Mouse (Mus musculus) ES-E14 (cell line): ENCODE data around the gene Tmem62. TPM values are rescaled to one million over a fixed set of nuclear protein-coding genes. Genes with fewer than 3 reads are reported as not detected.
"Not testable (repeated sequence)": the region's sequence is repeated elsewhere in the genome, so short reads cannot be mapped to it uniquely, and the experiment has no call there.

Source experiments
- DNase-seq: peaks from one replicate; pipeline ENCODE4 v3.0.0-alpha.2; 2013; ENCODE audit warnings: low read depth, low spot score
- H3K27ac ChIP-seq: 2 replicates; pipeline ENCODE4 v1.5.1; 2012; ENCODE audit warnings: low read depth, mild to moderate bottlenecking, low read length, moderate library complexity, mixed read lengths; ENCODE audit not compliant: poor library complexity, insufficient read depth, severe bottlenecking
- H3K36me3 ChIP-seq: 2 replicates; pipeline ENCODE4 v1.6.1; 2012; ENCODE audit warnings: mild to moderate bottlenecking, low read length, moderate library complexity, mixed read lengths; ENCODE audit not compliant: control insufficient read depth, poor library complexity, insufficient read depth, severe bottlenecking
- H3K4me1 ChIP-seq, 2 experiments: fragments of 150-350 bp in 1 of 2; sonication (generic) in 1 of 2; 2 replicates each; pipeline ENCODE4 v1.6.1; 2012; ENCODE audit warnings: low read length in 2 of 2, mild to moderate bottlenecking in 1 of 2, mixed read lengths in 1 of 2; ENCODE audit not compliant: control insufficient read depth in 2 of 2, insufficient read depth in 2 of 2, poor library complexity in 1 of 2
- H3K4me3 ChIP-seq, 2 experiments: fragments of 150-350 bp in 1 of 2; sonication (generic) in 1 of 2; 2 replicates each; pipeline ENCODE4 v1.5.1; 2012; ENCODE audit warnings: low read length in 2 of 2, low read depth in 1 of 2, mild to moderate bottlenecking in 1 of 2, mixed read lengths in 1 of 2; ENCODE audit not compliant: insufficient read depth in 1 of 2, poor library complexity in 1 of 2, severe bottlenecking in 1 of 2
- H3K9ac ChIP-seq: 2 replicates; pipeline ENCODE4 v1.6.1; 2012; ENCODE audit warnings: low read depth, mild to moderate bottlenecking, low read length, mixed read lengths; ENCODE audit not compliant: poor library complexity, insufficient read depth, severe bottlenecking
- H3K9me3 ChIP-seq: fragments of 150-350 bp; sonication (generic); 2 replicates; pipeline ENCODE4 v1.6.1; 2012; ENCODE audit warnings: low read depth, mild to moderate bottlenecking, low read length; ENCODE audit not compliant: control insufficient read depth, insufficient read depth
- CHD2 ChIP-seq: IDR thresholded peaks from 2 replicates; pipeline ENCODE4 v1.6.1; 2014; ENCODE audit warnings: mild to moderate bottlenecking, low read depth, low read length, inconsistent platforms
- HCFC1 ChIP-seq: IDR thresholded peaks from 2 replicates; pipeline ENCODE4 v1.6.1; 2012; ENCODE audit warnings: low read length, inconsistent platforms, borderline replicate concordance; ENCODE audit not compliant: insufficient read depth
- MAFK ChIP-seq: IDR thresholded peaks from 2 replicates; pipeline ENCODE4 v1.6.1; 2014; ENCODE audit warnings: mild to moderate bottlenecking, low read depth, low read length, inconsistent platforms; ENCODE audit not compliant: insufficient read depth
- ZC3H11A ChIP-seq: IDR thresholded peaks from 2 replicates; pipeline ENCODE4 v1.6.1; 2012; ENCODE audit warnings: low read depth, mild to moderate bottlenecking, inconsistent platforms, low read length, borderline replicate concordance
- ZNF384 ChIP-seq: IDR thresholded peaks from 2 replicates; pipeline ENCODE4 v1.6.1; 2012; ENCODE audit warnings: low read depth, low read length, inconsistent platforms
- in situ Hi-C, 2 experiments: fragments of 600-800 bp; cut with MboI; formaldehyde crosslinking; loops; one replicate each; pipeline ENCODE4 v1.15.1; 2025; ENCODE audit warnings: low sequenced_read_pairs in 2 of 2, inconsistent platforms in 1 of 2; ENCODE audit not compliant: unreplicated experiment in 2 of 2
- total RNA-seq: library from RNA; depleted of rRNA; stranded (reverse); fragments of 300-350 nt; gene quantifications from 2 replicates; pipeline ENCODE4 v1.2.3, GENCODE M21; 2012

Gene Tmem62
- total RNA-seq, 1 experiment: 3.6 TPM

GRCm38 (mm10) chr2:120980861-120981260 lies 4.0 kb downstream of the Tmem62 start:
- H3K27ac ChIP-seq: no peak overlapping the region
- in situ Hi-C loops: loop anchor here in 1 of 2 experiments (10.0 kb wide), 1 partner anchor 114 kb away; no protein-coding TSS in a partner anchor
- H3K36me3 ChIP-seq: no peaks in the 10 kb centered on the region
- no peak overlapping the region for H3K4me3 ChIP-seq
- DNase-seq: no peak
- H3K9ac ChIP-seq: no peak overlapping the region
- no peak for TF ChIP-seq MAFK
- no peak for TF ChIP-seq ZNF384
- no peak for TF ChIP-seq HCFC1
- TF ChIP-seq ZC3H11A: no peak
- TF ChIP-seq CHD2: no peak
- H3K4me1 ChIP-seq: peaks cover 2% of the 10 kb centered on the region in 2 experiments; a peak in 1 of 4 replicates
- no peaks in the 10 kb centered on the region for H3K9me3 ChIP-seq

GRCm38 (mm10) chr2:120983611-120984010 lies 6.8 kb downstream of the Tmem62 start:
- no peaks in the 10 kb centered on the region for H3K9me3 ChIP-seq
- DNase-seq: no peak

GRCm38 (mm10) chr2:120985241-120985640 lies 8.4 kb downstream of the Tmem62 start:
- H3K9ac ChIP-seq: no peak overlapping the region
- H3K4me3 ChIP-seq: no peak overlapping the region
- H3K36me3 ChIP-seq: no peaks in the 10 kb centered on the region
- no peak for TF ChIP-seq CHD2
- TF ChIP-seq ZNF384: no peak
- no peak for TF ChIP-seq ZC3H11A
- no peak for TF ChIP-seq HCFC1
- TF ChIP-seq MAFK: no peak
- no peaks in the 10 kb centered on the region for H3K9me3 ChIP-seq
- H3K4me1 ChIP-seq: no peaks in the 10 kb centered on the region
- in situ Hi-C loops: loop anchor here in 1 of 2 experiments (10.0 kb wide), 1 partner anchor 110 kb away; no protein-coding TSS in a partner anchor
- no peak for DNase-seq
- no peak overlapping the region for H3K27ac ChIP-seq

More at GRCm38 (mm10) chr2:120983611-120984010, 6.8 kb downstream of the Tmem62 start:
- Histone ChIP-seq H3K27ac (no peak overlapping the region), H3K4me3 (no peak overlapping the region), H3K9ac (no peak overlapping the region), H3K36me3 (no peaks in the 10 kb centered on the region), H3K4me1 (no peaks in the 10 kb centered on the region)
- no peak for TF ChIP-seq MAFK
- no peak for TF ChIP-seq CHD2
- no peak for TF ChIP-seq ZC3H11A
- TF ChIP-seq HCFC1: no peak
- no peak for TF ChIP-seq ZNF384
- in situ Hi-C loops: loop anchor here in 1 of 2 experiments (10.0 kb wide), 1 partner anchor 111 kb away; no protein-coding TSS in a partner anchor

- Histone ChIP-seq H3K4me1 (peaks cover 0 to 4% of the 10 kb centered on the region in 2 experiments; a peak in 1 of 4 replicates), H3K9me3 (no peaks in the 10 kb centered on the region), H3K4me3 (no peak overlapping the region), H3K9ac (no peak overlapping the region), H3K36me3 (no peaks in the 10 kb centered on the region), H3K27ac (no peak overlapping the region)
- TF ChIP-seq ZNF384 (no peak), HCFC1 (no peak), CHD2 (no peak), ZC3H11A (no peak), MAFK (no peak)
- no peak for DNase-seq
- in situ Hi-C loops: no loop called here
Measured at GRCm38 (mm10) chr2:120991196-120991595, 14.4 kb downstream of the Tmem62 start.

- H3K9me3 ChIP-seq, in situ Hi-C loops, H3K9ac ChIP-seq, H3K4me3 ChIP-seq, H3K36me3 ChIP-seq, H3K27ac ChIP-seq, DNase-seq, H3K4me1 ChIP-seq: not testable (repeated sequence)
Measured at GRCm38 (mm10) chr2:120996607-120997006, 19.8 kb downstream of the Tmem62 start.
